In genomic region chr1:92614516-92614915, GRCm38 (mm10) we compare ENCODE assay signal across 10 mouse cellular contexts. TPM values are rescaled to one million over a fixed set of nuclear protein-coding genes. Genes with fewer than 3 reads are reported as not detected.
DNase-seq lines count a peak whose midpoint lies in the region; ATAC-seq and TF ChIP-seq lines count a peak whose summit lies in the region.
"Had no signal": no experiment of that assay in that cellular context is flagged by ENCODE, and none has a peak within 500 bp of the region (broad histone marks: within the 10 kb centered on the region; RNA-seq: fewer than 3 reads in every experiment).

No protein-coding gene starts in this region.

- no peak overlapping the region for H3K27ac ChIP-seq in intestine, postnatal 0 days (ENCODE audit: low read depth, low read length)
- H3K27ac ChIP-seq in intestine, embryonic 15.5 days = no peak overlapping the region
- no peak overlapping the region for H3K27ac ChIP-seq in CH12.LX (ENCODE audit: insufficient read depth, low read depth)
- H3K27ac ChIP-seq: limb, embryonic 15.5 days had no signal

- 14% methylated on average over 1 of the region's 1 CpGs for WGBS in intestine, postnatal 0 days
- WGBS in intestine, embryonic 15.5 days = 13% methylated on average over 1 of the region's 1 CpGs

- H3K4me1 ChIP-seq in intestine, postnatal 0 days (replicated peaks; ENCODE audit: control insufficient read depth, insufficient read depth, low read length) = no peaks in the 10 kb centered on the region
- no peaks in the 10 kb centered on the region for H3K4me1 ChIP-seq in intestine, embryonic 15.5 days (replicated peaks)
- no peaks in the 10 kb centered on the region for H3K4me1 ChIP-seq in CH12.LX (ENCODE audit: control insufficient read depth in 1 of 2, insufficient read depth in 2 of 2)
- H3K4me1 ChIP-seq: limb, embryonic 15.5 days had no signal

- peak; percentile 75 for TF ChIP-seq RAD21 in CH12.LX (IDR thresholded peaks at IDR 0.05; ENCODE audit: low read depth, low read length)

- no peaks in the 10 kb centered on the region for H3K9me3 ChIP-seq in intestine, postnatal 0 days (ENCODE audit: control insufficient read depth)
- H3K9me3 ChIP-seq in intestine, embryonic 15.5 days = no peaks in the 10 kb centered on the region
- peaks cover 6% of the 10 kb centered on the region for H3K9me3 ChIP-seq in CH12.LX (replicated peaks; ENCODE audit: low read length)
- H3K9me3 ChIP-seq: limb, embryonic 15.5 days had no signal

- H3K4me3 ChIP-seq in intestine, postnatal 0 days (ENCODE audit: low read depth, low read length) = no peak overlapping the region
- no peak overlapping the region for H3K4me3 ChIP-seq in intestine, embryonic 15.5 days (replicated peaks)
- H3K4me3 ChIP-seq in CH12.LX (replicated peaks in 1 of 3; ENCODE audit: low read depth in 2 of 3, low read length in 2 of 3, poor library complexity in 1 of 3) = no peak overlapping the region
- H3K4me3 ChIP-seq: limb, embryonic 15.5 days had no signal

- DNase-seq in 416B (ENCODE audit: low read depth) (peak; percentile 56), CH12.LX (ENCODE audit: extremely low read depth) (peak; percentile 29)
- peak; percentile 55 for DNase-seq in embryo, embryonic 10.5 days (ENCODE audit: low spot score)
- no peak for DNase-seq in frontal cortex, postnatal 14 days (ENCODE audit: low spot score in 2 of 2)
- DNase-seq in frontal cortex, postnatal 25 days (ENCODE audit: low spot score in 2 of 2) = no peak

- H3K9ac ChIP-seq in intestine, postnatal 0 days (ENCODE audit: low read depth, low read length) = no peak overlapping the region
- H3K9ac ChIP-seq in intestine, embryonic 15.5 days = no peak overlapping the region
- no peak overlapping the region for H3K9ac ChIP-seq in CH12.LX (ENCODE audit: insufficient read depth, low read depth)
- H3K9ac ChIP-seq: limb, embryonic 15.5 days had no signal

- no peak overlapping the region for H3K4me2 ChIP-seq in intestine, postnatal 0 days (replicated peaks; ENCODE audit: low read depth)
- no peak overlapping the region for H3K4me2 ChIP-seq in intestine, embryonic 15.5 days (replicated peaks)
- no peak overlapping the region for H3K4me2 ChIP-seq in CH12.LX (ENCODE audit: insufficient read depth, low read depth, poor library complexity, severe bottlenecking)
- H3K4me2 ChIP-seq: limb, embryonic 15.5 days had no signal

- TF ChIP-seq EP300 in CH12.LX (IDR thresholded peaks at IDR 0.05; ENCODE audit: low read length) = no peak

- in situ Hi-C loops in CH12.LX (cut with MboI; ENCODE audit: low pct_ligation_motif_present, low pct_unique_long_range_greater_than_20kb, low sequenced_read_pairs) = loop anchor here (5.0 kb wide), 1 partner anchor 97 kb away; the partner anchor contains the start of gene Olfr1414

- H3K27me3 ChIP-seq in intestine, postnatal 0 days (replicated peaks; ENCODE audit: control insufficient read depth, insufficient read depth, low read length) = no peaks in the 10 kb centered on the region
- H3K27me3 ChIP-seq in intestine, embryonic 15.5 days (replicated peaks) = 0 out of 2 replicates have a peak, but pooled peaks cover 4% of the 10 kb centered on the region
- H3K27me3 ChIP-seq in CH12.LX (replicated peaks) = peaks cover 66% of the 10 kb centered on the region
- H3K27me3 ChIP-seq: limb, embryonic 15.5 days had no signal

- dilution Hi-C loops in CH12.LX (cut with MboI; ENCODE audit: extremely low pct_ligation_motif_present, extremely low pct_unique_long_range_greater_than_20kb, low sequenced_read_pairs) = no loop called here

- peak; percentile 70 for TF ChIP-seq CTCF in intestine, postnatal 0 days (IDR thresholded peaks at IDR 0.05; ENCODE audit: low read depth)
- TF ChIP-seq CTCF in CH12.LX (conservative IDR thresholded peaks at IDR 0.05 in 1 of 2, IDR thresholded peaks at IDR 0.05 in 1 of 2; ENCODE audit: low read depth in 2 of 2, low read length in 2 of 2) = peak; percentile 37 to 83; a peak in 3 of 4 replicates

- H3K79me2 ChIP-seq in CH12.LX (replicated peaks; ENCODE audit: control insufficient read depth, extremely low read depth, insufficient read depth, poor library complexity, severe bottlenecking) = no peaks in the 10 kb centered on the region

- ATAC-seq in intestine, postnatal 0 days = no peak
- no peak for ATAC-seq in intestine, embryonic 15.5 days

- no peaks in the 10 kb centered on the region for H3K36me3 ChIP-seq in intestine, postnatal 0 days (ENCODE audit: control insufficient read depth, insufficient read depth)
- H3K36me3 ChIP-seq in intestine, embryonic 15.5 days = no peaks in the 10 kb centered on the region
- H3K36me3 ChIP-seq in CH12.LX (replicated peaks in 1 of 2; ENCODE audit: control insufficient read depth in 1 of 2, insufficient read depth in 1 of 2, low read length in 1 of 2) = no peaks in the 10 kb centered on the region
- H3K36me3 ChIP-seq: limb, embryonic 15.5 days had no signal

- TF ChIP-seq POLR2A in CH12.LX (IDR thresholded peaks at IDR 0.05; ENCODE audit: low read depth, low read length) = no peak

TF ChIP-seq in CH12.LX, 34 proteins besides CTCF, POLR2A, EP300 and RAD21:
- peak; percentile 60 for TF ChIP-seq SMC3 (IDR thresholded peaks at IDR 0.05; ENCODE audit: low read depth, low read length)
- no peak for TF ChIP-seq NELFE (IDR thresholded peaks at IDR 0.05; ENCODE audit: low read depth, low read length)

RNA-seq across cellular contexts. Expression of gene Olfr12, which starts 3.1 kb away (rescaled TPM):
- not detected in 2 replicates for polyA plus RNA-seq in intestine, postnatal 0 days (2015; fragmentation: Nextera tagmentation; extraction: Ambion mirVana)
- not detected in 2 replicates for polyA plus RNA-seq in intestine, embryonic 15.5 days (2015; fragmentation: Nextera tagmentation; extraction: Ambion mirVana)
- total RNA-seq in CH12.LX (2012; rRNA removed) = 0.08 TPM in 1 of 2 replicates, not detected in the other
- total RNA-seq in CH12.LX (2014; rRNA removed) = not detected in 2 replicates
- not detected in 2 replicates for polyA plus RNA-seq in CH12.LX (2012; ENCODE audit: insufficient read length, low read depth)
- total RNA-seq: gastrocnemius, adult 8-10 months had no signal
- polyA plus RNA-seq: limb, embryonic 15.5 days; neural tube, embryonic 14.5 days had no signal

RNA-seq across cellular contexts. Expression of gene Olfr1410, which starts 8.9 kb away (rescaled TPM):
- polyA plus RNA-seq in intestine, postnatal 0 days (2015; fragmentation: Nextera tagmentation; extraction: Ambion mirVana) = not detected in 2 replicates
- polyA plus RNA-seq in intestine, embryonic 15.5 days (2015; fragmentation: Nextera tagmentation; extraction: Ambion mirVana) = not detected in 2 replicates
- total RNA-seq in CH12.LX (2012; rRNA removed) = 0.08 TPM in 2 replicates
- not detected in 2 replicates for total RNA-seq in CH12.LX (2014; rRNA removed)
- polyA plus RNA-seq in CH12.LX (2012; ENCODE audit: insufficient read length, low read depth) = not detected in 2 replicates
- total RNA-seq: gastrocnemius, adult 8-10 months had no signal
- polyA plus RNA-seq: limb, embryonic 15.5 days; neural tube, embryonic 14.5 days had no signal

RNA-seq across cellular contexts. Expression of gene Olfr1411, which starts 20.3 kb away (rescaled TPM):
- not detected in 2 replicates for polyA plus RNA-seq in intestine, postnatal 0 days (2015; fragmentation: Nextera tagmentation; extraction: Ambion mirVana)
- not detected in 2 replicates for polyA plus RNA-seq in intestine, embryonic 15.5 days (2015; fragmentation: Nextera tagmentation; extraction: Ambion mirVana)
- not detected in 2 replicates for total RNA-seq in CH12.LX (2012; rRNA removed)
- not detected in 2 replicates for total RNA-seq in CH12.LX (2014; rRNA removed)
- not detected in 2 replicates for polyA plus RNA-seq in CH12.LX (2012; ENCODE audit: insufficient read length, low read depth)
- total RNA-seq: gastrocnemius, adult 8-10 months had no signal
- polyA plus RNA-seq: limb, embryonic 15.5 days; neural tube, embryonic 14.5 days had no signal

RNA-seq across cellular contexts. Expression of gene Cops9, which starts 27.3 kb away (rescaled TPM):
- polyA plus RNA-seq in intestine, postnatal 0 days (2015; fragmentation: Nextera tagmentation; extraction: Ambion mirVana) = 415 and 419 TPM in 2 replicates
- 364 and 407 TPM in 2 replicates for polyA plus RNA-seq in intestine, embryonic 15.5 days (2015; fragmentation: Nextera tagmentation; extraction: Ambion mirVana)
- 209 and 220 TPM in 2 replicates for total RNA-seq in CH12.LX (2012; rRNA removed)
- total RNA-seq in CH12.LX (2014; rRNA removed) = 169 and 185 TPM in 2 replicates
- polyA plus RNA-seq in CH12.LX (2012; ENCODE audit: insufficient read length, low read depth) = 168 and 182 TPM in 2 replicates

RNA-seq across cellular contexts. Expression of gene Olfr1412, which starts 28.9 kb away (rescaled TPM):
- not detected in 2 replicates for polyA plus RNA-seq in intestine, postnatal 0 days (2015; fragmentation: Nextera tagmentation; extraction: Ambion mirVana)
- not detected in 2 replicates for polyA plus RNA-seq in intestine, embryonic 15.5 days (2015; fragmentation: Nextera tagmentation; extraction: Ambion mirVana)
- total RNA-seq in CH12.LX (2012; rRNA removed) (not detected in 2 replicates), CH12.LX (2014; rRNA removed) (not detected in 2 replicates)
- not detected in 2 replicates for polyA plus RNA-seq in CH12.LX (2012; ENCODE audit: insufficient read length, low read depth)
- total RNA-seq: gastrocnemius, adult 8-10 months had no signal
- polyA plus RNA-seq: limb, embryonic 15.5 days; neural tube, embryonic 14.5 days had no signal

Comparison
In these comparisons a context has a peak if more than half of its experiments do, and no peak if none do; other contexts are left out.
1. DNase-seq: peak in 416B (single experiment), CH12.LX (single experiment) and embryo, embryonic 10.5 days (single experiment); none in frontal cortex, postnatal 14 days (0 of 2) and frontal cortex, postnatal 25 days (0 of 2).